ENCODE assay signal across 1 mouse cellular context in the genomic region with DNA sequence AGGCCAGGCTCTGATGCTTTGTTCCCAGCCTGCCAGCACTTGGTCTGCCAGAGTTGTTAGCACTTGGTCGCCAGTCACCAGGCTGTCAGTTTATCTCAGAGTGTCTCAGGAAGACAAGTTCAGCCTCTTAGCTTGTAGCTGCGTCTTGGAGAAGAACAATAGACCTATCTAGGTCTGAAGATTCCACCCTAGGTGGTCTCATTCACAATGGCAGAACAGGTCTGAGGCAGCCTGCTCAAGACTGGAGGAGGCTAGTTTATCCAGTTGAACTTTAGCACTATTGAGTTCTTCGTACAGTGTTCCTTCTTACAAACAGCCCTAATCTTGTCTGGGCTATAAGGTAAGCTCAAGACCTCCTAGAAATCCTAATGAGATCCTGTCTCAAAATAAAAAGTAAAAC.
TF ChIP-seq lines count a peak whose summit lies in the region.

No protein-coding gene starts in this region.

TF ChIP-seq in ES-E14, 5 proteins besides CTCF, POLR2A, EP300 and RAD21:
- TF ChIP-seq CHD2 (IDR thresholded peaks at IDR 0.05; ENCODE audit: low read depth, low read length) = 0 out of 2 replicates have a peak, but pooled peaks have one; percentile 9
- TF ChIP-seq MAFK (IDR thresholded peaks at IDR 0.05; ENCODE audit: insufficient read depth, low read depth, low read length) = no peak
- TF ChIP-seq ZNF384 (IDR thresholded peaks at IDR 0.05; ENCODE audit: low read depth, low read length) = no peak
- no peak for TF ChIP-seq HCFC1 (IDR thresholded peaks at IDR 0.05; ENCODE audit: borderline replicate concordance, insufficient read depth, low read length)
